Mouse (Mus musculus): ENCODE measurements around the gene Slc16a13. TPM values are rescaled to one million over a fixed set of nuclear protein-coding genes. Genes with fewer than 3 reads are reported as not detected.

Slc16a13 gene
- polyA plus RNA-seq, 1 experiment, result 4.8 TPM

- no peaks in the 10 kb centered on the region for H3K36me3 ChIP-seq (ENCODE audit: control insufficient read depth, insufficient read depth)
These were observed 27.2 kb downstream of the Slc16a13 start for GRCm38 (mm10) chr11:70193354-70194285.

GRCm38 (mm10) chr11:70192157-70192556 lies 28.7 kb downstream of the Slc16a13 start:
- Histone ChIP-seq H3ac (ENCODE audit: control insufficient read depth, insufficient read length) (no peak overlapping the region), H3K27me3 (ENCODE audit: control insufficient read depth, insufficient read depth, insufficient read length) (no peaks in the 10 kb centered on the region), H3K4me2 (ENCODE audit: low read depth) (peak overlapping the region; percentile 58), H3K36me3 (ENCODE audit: control insufficient read depth, insufficient read depth) (no peaks in the 10 kb centered on the region), H3K79me2 (ENCODE audit: control insufficient read depth, insufficient read depth) (no peaks in the 10 kb centered on the region), H3K4me3 (no peak overlapping the region)
- TF ChIP-seq MYOG (IDR thresholded peaks at IDR 0.05; ENCODE audit: control insufficient read depth in 1 of 3, insufficient read depth in 1 of 3, insufficient read length in 2 of 3, low read depth in 2 of 3) (no peak), MAX (IDR thresholded peaks at IDR 0.05; ENCODE audit: low read depth) (no peak), TCF3 (IDR thresholded peaks at IDR 0.05; ENCODE audit: insufficient read length, low read depth) (no peak), TCF12 (IDR thresholded peaks at IDR 0.05; ENCODE audit: insufficient read depth, poor library complexity, severe bottlenecking) (no peak), POLR2A (IDR thresholded peaks at IDR 0.05; ENCODE audit: insufficient read length, low read depth) (no peak), E2F4 (IDR thresholded peaks at IDR 0.05; ENCODE audit: insufficient read depth) (no peak), REST (IDR thresholded peaks at IDR 0.05; ENCODE audit: insufficient read depth, insufficient read length) (no peak), CEBPB (IDR thresholded peaks at IDR 0.05; ENCODE audit: insufficient read depth, poor library complexity, severe bottlenecking) (no peak), SRF (IDR thresholded peaks at IDR 0.05; ENCODE audit: control insufficient read depth, insufficient read length, low read depth) (no peak), MYOD1 (IDR thresholded peaks at IDR 0.05; ENCODE audit: control insufficient read depth in 1 of 3, insufficient read length in 2 of 3, low read depth in 2 of 3) (no peak), POLR2AphosphoS2 (IDR thresholded peaks at IDR 0.05; ENCODE audit: insufficient read length, low read depth) (no peak), USF1 (IDR thresholded peaks at IDR 0.05; ENCODE audit: low read depth) (no peak)

More at GRCm38 (mm10) chr11:70193354-70194285, 27.2 kb downstream of the Slc16a13 start:
- TF ChIP-seq USF1 (IDR thresholded peaks at IDR 0.05; ENCODE audit: low read depth) (no peak), MYOD1 (IDR thresholded peaks at IDR 0.05; ENCODE audit: control insufficient read depth in 1 of 3, insufficient read length in 2 of 3, low read depth in 2 of 3) (peak in 2 of 3 experiments; percentile 35 to 46), REST (IDR thresholded peaks at IDR 0.05; ENCODE audit: insufficient read depth, insufficient read length) (no peak), MAX (IDR thresholded peaks at IDR 0.05; ENCODE audit: low read depth) (no peak), TCF3 (IDR thresholded peaks at IDR 0.05; ENCODE audit: insufficient read length, low read depth) (no peak), MYOG (IDR thresholded peaks at IDR 0.05; ENCODE audit: control insufficient read depth in 1 of 3, insufficient read depth in 1 of 3, insufficient read length in 2 of 3, low read depth in 2 of 3) (no peak), POLR2AphosphoS2 (IDR thresholded peaks at IDR 0.05; ENCODE audit: insufficient read length, low read depth) (no peak), CEBPB (IDR thresholded peaks at IDR 0.05; ENCODE audit: insufficient read depth, poor library complexity, severe bottlenecking) (0 out of 2 replicates have a peak, but pooled peaks have one; percentile 6)
- H3K4me3 ChIP-seq, result no peak overlapping the region
- H3ac ChIP-seq (ENCODE audit: control insufficient read depth, insufficient read length), result no peak overlapping the region
- H3K79me2 ChIP-seq (ENCODE audit: control insufficient read depth, insufficient read depth), result no peaks in the 10 kb centered on the region
- H3K4me2 ChIP-seq (ENCODE audit: low read depth), result peak overlapping the region; percentile 45
- no peaks in the 10 kb centered on the region for H3K27me3 ChIP-seq (ENCODE audit: control insufficient read depth, insufficient read depth, insufficient read length)

GRCm38 (mm10) chr11:70191188-70191587 lies 29.7 kb downstream of the Slc16a13 start:
- H3K27me3 ChIP-seq (ENCODE audit: control insufficient read depth, insufficient read depth, insufficient read length), result no peaks in the 10 kb centered on the region
- no peak overlapping the region for H3K4me3 ChIP-seq
- no peaks in the 10 kb centered on the region for H3K79me2 ChIP-seq (ENCODE audit: control insufficient read depth, insufficient read depth)
- TF ChIP-seq MYOG (IDR thresholded peaks at IDR 0.05; ENCODE audit: control insufficient read depth in 1 of 3, insufficient read depth in 1 of 3, insufficient read length in 2 of 3, low read depth in 2 of 3) (no peak), USF1 (IDR thresholded peaks at IDR 0.05; ENCODE audit: low read depth) (no peak), E2F4 (IDR thresholded peaks at IDR 0.05; ENCODE audit: insufficient read depth) (no peak), MAX (IDR thresholded peaks at IDR 0.05; ENCODE audit: low read depth) (no peak), POLR2A (IDR thresholded peaks at IDR 0.05; ENCODE audit: insufficient read length, low read depth) (peak; percentile 31)
- peak overlapping the region; percentile 58 for H3K4me2 ChIP-seq (ENCODE audit: low read depth)
- no peak overlapping the region for H3ac ChIP-seq (ENCODE audit: control insufficient read depth, insufficient read length)
- no peaks in the 10 kb centered on the region for H3K36me3 ChIP-seq (ENCODE audit: control insufficient read depth, insufficient read depth)

- H3K27me3 ChIP-seq (ENCODE audit: control insufficient read depth, insufficient read depth, insufficient read length), result no peaks in the 10 kb centered on the region
- no peaks in the 10 kb centered on the region for H3K79me2 ChIP-seq (ENCODE audit: control insufficient read depth, insufficient read depth)
- H3ac ChIP-seq (ENCODE audit: control insufficient read depth, insufficient read length), result no peak overlapping the region
- H3K36me3 ChIP-seq (ENCODE audit: control insufficient read depth, insufficient read depth), result no peaks in the 10 kb centered on the region
- TF ChIP-seq POLR2AphosphoS2 (IDR thresholded peaks at IDR 0.05; ENCODE audit: insufficient read length, low read depth) (no peak), TCF3 (IDR thresholded peaks at IDR 0.05; ENCODE audit: insufficient read length, low read depth) (no peak), CEBPB (IDR thresholded peaks at IDR 0.05; ENCODE audit: insufficient read depth, poor library complexity, severe bottlenecking) (0 out of 2 replicates have a peak, but pooled peaks have one; percentile 63), E2F4 (IDR thresholded peaks at IDR 0.05; ENCODE audit: insufficient read depth) (no peak), SRF (IDR thresholded peaks at IDR 0.05; ENCODE audit: control insufficient read depth, insufficient read length, low read depth) (no peak), POLR2A (IDR thresholded peaks at IDR 0.05; ENCODE audit: insufficient read length, low read depth) (peak; percentile 54), TCF12 (IDR thresholded peaks at IDR 0.05; ENCODE audit: insufficient read depth, poor library complexity, severe bottlenecking) (no peak), USF1 (IDR thresholded peaks at IDR 0.05; ENCODE audit: low read depth) (peak; percentile 93)
- peak overlapping the region; percentile 95 for H3K4me2 ChIP-seq (ENCODE audit: low read depth)
- H3K4me3 ChIP-seq, result no peak overlapping the region
These were observed 31.3 kb downstream of the Slc16a13 start for GRCm38 (mm10) chr11:70189319-70190134.

Data from myocyte (in vitro differentiated cells).